Mouse (Mus musculus) cerebellum, adult 2 months (tissue): ENCODE measurements at regions not wholly inside any gene's neighbourhood (a gene's known extent, or its start where the extent isn't known, plus 50 kb on each side); places are given as distances from the start of the nearest gene placed in this dataset.

Source experiments
- CTCF ChIP-seq: fragments of 200-500 bp; IDR thresholded peaks from 2 replicates; pipeline ENCODE4 v1.5.1; 2011; ENCODE audit warnings: low read depth, mild to moderate bottlenecking, control low read depth, low read length, moderate library complexity, borderline replicate concordance; ENCODE audit not compliant: insufficient read depth
- POLR2A ChIP-seq: fragments of 200-500 bp; IDR thresholded peaks from 2 replicates; pipeline ENCODE4 v1.6.1; 2011; ENCODE audit warnings: low read length, control low read depth, borderline replicate concordance; ENCODE audit not compliant: insufficient read depth

- TF ChIP-seq CTCF (no peak), POLR2A (no peak)
These were observed 96.2 kb upstream of the Fam3c start for GRCm38 (mm10) chr6:22452203-22452602.
